Mouse (Mus musculus): ENCODE measurements around the gene Ctnna3. TPM values are rescaled to one million over a fixed set of nuclear protein-coding genes. Genes with fewer than 3 reads are reported as not detected.
"Not testable (repeated sequence)": the region's sequence is repeated elsewhere in the genome, so short reads cannot be mapped to it uniquely, and the experiment has no call there.

Ctnna3 gene
- total and polyA plus RNA-seq, 2 experiments from 2014 or later: 0.51 to 0.52 TPM

DNA sequence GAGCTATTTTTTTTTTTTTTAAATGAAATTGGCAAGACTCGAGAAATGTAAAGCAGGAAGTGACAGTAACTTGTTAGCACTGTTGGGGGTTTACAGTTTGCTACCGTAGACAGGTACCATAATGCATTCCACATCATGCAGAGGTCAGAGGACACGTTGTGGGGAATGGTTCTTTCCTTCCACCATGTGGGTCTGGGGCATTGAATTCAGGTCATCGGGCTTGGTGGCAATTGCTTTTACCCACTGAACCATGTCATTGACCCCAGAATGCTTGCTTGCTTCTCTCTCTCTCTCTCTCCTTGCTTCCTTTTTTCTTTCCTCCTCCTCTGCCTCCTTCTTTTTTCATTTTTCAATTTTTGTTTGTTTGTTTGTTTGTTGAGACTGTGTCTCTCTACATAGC is 41.0 kb upstream of the Ctnna3 start:
- Histone ChIP-seq H3K9ac (no peak overlapping the region), H3K4me3 (ENCODE audit: low read depth, low read length) (no peak overlapping the region), H3K27me3 (ENCODE audit: insufficient read depth, low read length) (no peaks in the 10 kb centered on the region), H3K36me3 (ENCODE audit: insufficient read depth) (no peaks in the 10 kb centered on the region), H3K4me2 (ENCODE audit: low read depth) (no peak overlapping the region), H3K9me3 (ENCODE audit: low read length) (no peaks in the 10 kb centered on the region), H3K4me1 (ENCODE audit: insufficient read depth) (no peaks in the 10 kb centered on the region), H3K27ac (ENCODE audit: low read depth, low read length) (no peak overlapping the region)
- DNase-seq (no peak), ATAC-seq (no peak)
- TF ChIP-seq CTCF (IDR thresholded peaks at IDR 0.05; ENCODE audit: low read depth): no peak
- WGBS: 65% methylated on average over 4 of the region's 4 CpGs

GRCm38 (mm10) chr10:63396963-63397362 is 32.9 kb upstream of the Ctnna3 start:
- no peak overlapping the region for H3K9ac ChIP-seq
- no peaks in the 10 kb centered on the region for H3K27me3 ChIP-seq (ENCODE audit: insufficient read depth, low read length)
- H3K4me3 ChIP-seq (ENCODE audit: low read depth, low read length): no peak overlapping the region
- no peak overlapping the region for H3K4me2 ChIP-seq (ENCODE audit: low read depth)
- 91% methylated on average over 10 of the region's 10 CpGs for WGBS
- H3K9me3 ChIP-seq (ENCODE audit: low read length): no peaks in the 10 kb centered on the region
- no peak overlapping the region for H3K27ac ChIP-seq (ENCODE audit: low read depth, low read length)
- DNase-seq (no peak), ATAC-seq (no peak)
- H3K36me3 ChIP-seq (ENCODE audit: insufficient read depth): no peaks in the 10 kb centered on the region
- no peak for TF ChIP-seq CTCF (IDR thresholded peaks at IDR 0.05; ENCODE audit: low read depth)
- no peaks in the 10 kb centered on the region for H3K4me1 ChIP-seq (ENCODE audit: insufficient read depth)

GRCm38 (mm10) chr10:63402731-63403504 is 27.0 kb upstream of the Ctnna3 start:
- DNase-seq (no peak), ATAC-seq (no peak)
- Histone ChIP-seq H3K4me1 (ENCODE audit: insufficient read depth) (no peaks in the 10 kb centered on the region), H3K27me3 (ENCODE audit: insufficient read depth, low read length) (no peaks in the 10 kb centered on the region), H3K36me3 (ENCODE audit: insufficient read depth) (no peaks in the 10 kb centered on the region), H3K9ac (no peak overlapping the region), H3K9me3 (ENCODE audit: low read length) (no peaks in the 10 kb centered on the region), H3K4me2 (ENCODE audit: low read depth) (no peak overlapping the region), H3K27ac (ENCODE audit: low read depth, low read length) (no peak overlapping the region), H3K4me3 (ENCODE audit: low read depth, low read length) (no peak overlapping the region)
- no peak for TF ChIP-seq CTCF (IDR thresholded peaks at IDR 0.05; ENCODE audit: low read depth)
- 75% methylated on average over 5 of the region's 5 CpGs for WGBS

GRCm38 (mm10) chr10:63403636-63404035 is 26.3 kb upstream of the Ctnna3 start:
- Histone ChIP-seq H3K9me3 (ENCODE audit: low read length) (no peaks in the 10 kb centered on the region), H3K4me1 (ENCODE audit: insufficient read depth) (no peaks in the 10 kb centered on the region), H3K9ac (no peak overlapping the region), H3K27me3 (ENCODE audit: insufficient read depth, low read length) (no peaks in the 10 kb centered on the region), H3K36me3 (ENCODE audit: insufficient read depth) (no peaks in the 10 kb centered on the region), H3K4me2 (ENCODE audit: low read depth) (no peak overlapping the region), H3K4me3 (ENCODE audit: low read depth, low read length) (no peak overlapping the region), H3K27ac (ENCODE audit: low read depth, low read length) (no peak overlapping the region)
- ATAC-seq: no peak
- no peak for TF ChIP-seq CTCF (IDR thresholded peaks at IDR 0.05; ENCODE audit: low read depth)
- WGBS: 93% methylated on average over 2 of the region's 2 CpGs
- DNase-seq: no peak

DNA sequence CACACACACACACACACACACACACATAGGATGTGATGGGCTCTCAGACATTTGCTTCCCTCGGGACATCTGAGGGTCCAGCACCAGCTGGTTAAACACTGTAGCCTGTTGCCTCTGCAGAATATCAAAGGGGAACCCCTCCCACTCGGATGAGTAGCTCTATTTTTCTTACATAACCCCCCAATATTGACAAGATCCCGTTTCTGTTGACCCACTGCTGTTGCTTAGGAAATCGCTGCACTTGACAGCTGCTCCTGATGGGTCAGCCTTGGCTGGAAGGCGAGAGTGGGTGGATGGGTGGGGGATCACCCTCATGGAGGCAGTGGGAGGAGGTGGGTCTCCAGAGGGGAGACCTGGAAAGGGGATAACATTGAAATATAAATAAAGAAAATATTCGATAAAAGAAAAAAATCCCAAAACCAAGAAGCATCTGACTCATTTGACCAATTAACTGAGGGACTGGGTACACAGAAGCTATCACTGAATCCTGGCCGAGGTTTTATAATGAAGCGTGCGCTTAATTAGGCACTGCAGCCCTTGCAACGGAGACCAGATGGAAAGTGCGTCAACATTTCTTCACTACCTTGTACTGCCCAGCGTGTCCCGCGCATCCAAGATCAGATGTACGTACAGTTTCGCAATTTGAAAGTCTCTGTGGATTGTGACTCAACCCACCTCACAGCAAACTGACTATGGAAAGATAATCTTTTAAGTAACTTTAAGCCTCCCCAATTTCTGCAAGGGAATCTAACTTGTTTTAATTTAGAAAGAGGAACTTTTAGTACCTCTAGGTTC is 19.5 kb upstream of the Ctnna3 start:
- Histone ChIP-seq H3K4me1 (ENCODE audit: insufficient read depth) (no peaks in the 10 kb centered on the region), H3K4me3 (ENCODE audit: low read depth, low read length) (no peak overlapping the region), H3K9me3 (ENCODE audit: low read length) (no peaks in the 10 kb centered on the region), H3K27ac (ENCODE audit: low read depth, low read length) (no peak overlapping the region), H3K27me3 (ENCODE audit: insufficient read depth, low read length) (no peaks in the 10 kb centered on the region), H3K36me3 (ENCODE audit: insufficient read depth) (no peaks in the 10 kb centered on the region), H3K9ac (no peak overlapping the region), H3K4me2 (ENCODE audit: low read depth) (no peak overlapping the region)
- WGBS: 42% methylated on average over 16 of the region's 16 CpGs
- ATAC-seq (no peak), DNase-seq (no peak)
- TF ChIP-seq CTCF (IDR thresholded peaks at IDR 0.05; ENCODE audit: low read depth): no peak

- H3K4me3 ChIP-seq (ENCODE audit: low read depth, low read length); H3K27ac ChIP-seq (ENCODE audit: low read depth, low read length); H3K4me1 ChIP-seq (ENCODE audit: insufficient read depth); H3K9ac ChIP-seq; H3K4me2 ChIP-seq (ENCODE audit: low read depth); H3K36me3 ChIP-seq (ENCODE audit: insufficient read depth); H3K9me3 ChIP-seq (ENCODE audit: low read length); DNase-seq; H3K27me3 ChIP-seq (ENCODE audit: insufficient read depth, low read length); ATAC-seq: not testable (repeated sequence)
- WGBS: 98% methylated on average over 6 of the region's 7 CpGs
Measured at GRCm38 (mm10) chr10:63411674-63412073, 18.2 kb upstream of the Ctnna3 start.

- WGBS: 91% methylated on average over 17 of the region's 17 CpGs
- TF ChIP-seq CTCF (IDR thresholded peaks at IDR 0.05; ENCODE audit: low read depth): no peak
- ATAC-seq: no peak
- no peaks in the 10 kb centered on the region for H3K4me1 ChIP-seq (ENCODE audit: insufficient read depth)
- H3K4me2 ChIP-seq (ENCODE audit: low read depth): no peak overlapping the region
- no peak overlapping the region for H3K9ac ChIP-seq
- H3K9me3 ChIP-seq (ENCODE audit: low read length): no peaks in the 10 kb centered on the region
- no peak for DNase-seq
- H3K27ac ChIP-seq (ENCODE audit: low read depth, low read length): no peak overlapping the region
- no peaks in the 10 kb centered on the region for H3K36me3 ChIP-seq (ENCODE audit: insufficient read depth)
- no peak overlapping the region for H3K4me3 ChIP-seq (ENCODE audit: low read depth, low read length)
- H3K27me3 ChIP-seq (ENCODE audit: insufficient read depth, low read length): no peaks in the 10 kb centered on the region
Measured at GRCm38 (mm10) chr10:63412756-63413155, 17.1 kb upstream of the Ctnna3 start.

All from forebrain, postnatal 0 days (tissue).